Mouse (Mus musculus) G1E (cell line): ENCODE measurements around the gene Cmklr1.

ENCODE experiments used
- CTCF ChIP-seq: IDR thresholded peaks from 2 replicates; pipeline ENCODE4 v1.5.1; 2012; ENCODE audit warnings: low read depth, low read length, inconsistent platforms, mixed read lengths
- GATA1 ChIP-seq: IDR thresholded peaks from 2 replicates; pipeline ENCODE4 v1.6.1; 2012; ENCODE audit warnings: borderline replicate concordance, low read length, inconsistent platforms, mixed read lengths
- GATA2 ChIP-seq: IDR thresholded peaks from 2 replicates; pipeline ENCODE4 v1.6.1; 2012; ENCODE audit warnings: low read depth, low read length, inconsistent platforms, borderline replicate concordance
- TAL1 ChIP-seq: conservative IDR thresholded peaks from 2 replicates; pipeline ENCODE4 v1.6.1; 2012; ENCODE audit warnings: low read depth, low read length, inconsistent platforms, mixed read lengths

- no peak for TF ChIP-seq CTCF
- no peak for TF ChIP-seq GATA2
- no peak for TF ChIP-seq GATA1
- TF ChIP-seq TAL1, result no peak
Measured at GRCm38 (mm10) chr5:113644520-113644919, 5.7 kb downstream of the Cmklr1 start.
